In genomic region chr4:141857422-141857930, GRCm38 (mm10) we compare ENCODE assay signal across 8 mouse cellular contexts. TPM values are rescaled to one million over a fixed set of nuclear protein-coding genes. Genes with fewer than 3 reads are reported as not detected.
DNase-seq lines count a peak whose midpoint lies in the region; ATAC-seq lines count a peak whose summit lies in the region.

No protein-coding gene starts in this region.

- no peak overlapping the region for H3K4me2 ChIP-seq in hindbrain, embryonic 12.5 days (replicated peaks)

- H3K36me3 ChIP-seq in hindbrain, embryonic 12.5 days = peaks cover 26% of the 10 kb centered on the region

- no peak overlapping the region for H3K9ac ChIP-seq in hindbrain, embryonic 12.5 days

- no peak overlapping the region; the same call in 1 of the 2 replicates for H3K27ac ChIP-seq in hindbrain, embryonic 12.5 days

- 19% methylated on average over 10 of the region's 10 CpGs for WGBS in hindbrain, embryonic 12.5 days

- H3K4me1 ChIP-seq in hindbrain, embryonic 12.5 days = no peaks in the 10 kb centered on the region

- no peaks in the 10 kb centered on the region for H3K27me3 ChIP-seq in hindbrain, embryonic 12.5 days

- ATAC-seq in hindbrain, embryonic 12.5 days (ENCODE audit: low FRiP score) = peak; percentile 73

- no peak overlapping the region for H3K4me3 ChIP-seq in hindbrain, embryonic 12.5 days

- DNase-seq in T-cell, adult 2 months (ENCODE audit: low spot score) = peak; percentile 59
- peak; percentile 92 to 95 for DNase-seq in cerebellum, postnatal 10 days
- peak; percentile 77 to 88 for DNase-seq in frontal cortex, postnatal 14 days (ENCODE audit: low spot score in 2 of 2)
- DNase-seq in layer of hippocampus, postnatal 14 days (ENCODE audit: low spot score in 2 of 2) = peak; percentile 89
- peak; percentile 89 for DNase-seq in lung, postnatal 36 days
- peak; percentile 85 to 90 for DNase-seq in right cerebral cortex, postnatal 10 days (ENCODE audit: low spot score in 2 of 2)
- DNase-seq in urinary bladder, postnatal 36 days (ENCODE audit: low spot score in 2 of 2) = peak; percentile 76 to 82

- H3K9me3 ChIP-seq in hindbrain, embryonic 12.5 days (replicated peaks) = no peaks in the 10 kb centered on the region

RNA-seq across cellular contexts. Expression of gene Ctrc, which starts 11.3 kb away (rescaled TPM):
- not detected in 2 replicates for polyA plus RNA-seq in hindbrain, embryonic 12.5 days (2016; fragmentation: Nextera tagmentation; extraction: Ambion mirVana)
- not detected for total RNA-seq in layer of hippocampus, postnatal 14 days (2021)

RNA-seq across cellular contexts. Expression of gene Efhd2, which starts 17.2 kb away (rescaled TPM):
- polyA plus RNA-seq in hindbrain, embryonic 12.5 days (2016; fragmentation: Nextera tagmentation; extraction: Ambion mirVana) = 79.7 and 83.8 TPM in 2 replicates
- 10 to 100 TPM; 55.2 to 60.4 TPM for total RNA-seq in layer of hippocampus, postnatal 14 days (2021)

RNA-seq across cellular contexts. Expression of gene Cela2a, which starts 31.5 kb away (rescaled TPM):
- not detected in 2 replicates for polyA plus RNA-seq in hindbrain, embryonic 12.5 days (2016; fragmentation: Nextera tagmentation; extraction: Ambion mirVana)
- total RNA-seq in layer of hippocampus, postnatal 14 days (2021) = not detected
